Mouse (Mus musculus): ENCODE results near the gene Hspbap1.

DNA sequence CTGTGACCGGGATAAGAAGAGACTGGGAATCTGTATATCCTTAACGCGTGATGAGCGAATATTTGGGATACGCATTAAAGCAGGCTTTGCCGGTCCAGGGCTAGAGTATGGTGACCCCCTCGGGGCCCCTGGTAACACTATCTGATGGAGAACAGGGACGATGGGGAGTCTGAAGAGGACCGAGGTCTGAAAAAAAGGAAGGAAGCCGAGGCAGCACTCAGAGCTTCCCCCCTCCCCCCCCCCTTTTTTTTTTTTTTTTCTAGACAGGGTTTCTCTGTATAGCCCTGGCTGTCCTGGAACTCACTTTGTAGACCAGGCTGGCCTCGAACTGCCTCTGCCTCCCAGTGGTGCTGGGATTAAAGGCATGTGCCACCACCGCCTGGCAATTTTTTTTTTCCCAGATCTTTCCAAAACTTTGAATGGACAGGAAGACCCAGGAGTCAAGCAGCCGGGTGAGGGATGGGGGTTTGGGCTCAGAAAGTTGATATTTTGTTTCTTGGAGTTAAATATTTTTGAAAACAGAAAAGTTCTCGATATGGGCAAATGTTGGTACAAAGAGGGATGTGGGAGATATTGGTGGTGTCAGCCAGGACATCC is 102.3 kb downstream of the Hspbap1 start:
- TF ChIP-seq GATA1 (IDR thresholded peaks at IDR 0.05; ENCODE audit: low read length) = no peak
- no peak for TF ChIP-seq TAL1 (IDR thresholded peaks at IDR 0.05; ENCODE audit: low read length)

Data from erythroblast, embryonic 14.5 days (primary cell).